Mouse (Mus musculus) ZHBTc4 (cell line): Measurements from ENCODE around the gene Actn4.
A peak's percentile ranks its signal among the peaks of the same experiment; 100 is the strongest.

Source experiments
- DNase-seq: peaks from one replicate; pipeline ENCODE4 v3.0.0-alpha.2; 2011; ENCODE audit warnings: low read depth, low spot score

Actn4 gene

DNA sequence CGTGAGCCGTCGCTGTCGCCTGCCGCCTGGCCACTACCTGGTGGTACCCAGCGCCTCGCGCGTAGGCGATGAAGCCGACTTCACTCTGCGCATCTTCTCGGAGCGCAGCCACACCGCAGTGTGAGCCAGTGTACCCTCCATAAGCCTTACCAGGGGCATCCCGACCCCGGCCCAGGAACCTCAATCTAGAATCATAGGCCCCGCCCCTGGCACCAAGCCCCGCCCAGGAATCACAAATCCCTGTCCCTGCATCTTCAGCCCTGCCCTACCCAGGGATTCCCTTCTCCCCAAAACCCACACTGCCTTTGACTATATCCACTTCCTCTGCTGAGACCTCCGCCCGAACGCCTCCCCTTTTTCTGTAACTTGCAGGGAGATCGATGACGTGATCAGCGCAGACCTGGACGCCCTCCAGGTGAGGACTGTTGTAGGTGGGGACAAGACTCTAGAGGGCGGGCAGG, 73.4 kb downstream of the Actn4 start:
- peak; percentile 48 for DNase-seq

DNA sequence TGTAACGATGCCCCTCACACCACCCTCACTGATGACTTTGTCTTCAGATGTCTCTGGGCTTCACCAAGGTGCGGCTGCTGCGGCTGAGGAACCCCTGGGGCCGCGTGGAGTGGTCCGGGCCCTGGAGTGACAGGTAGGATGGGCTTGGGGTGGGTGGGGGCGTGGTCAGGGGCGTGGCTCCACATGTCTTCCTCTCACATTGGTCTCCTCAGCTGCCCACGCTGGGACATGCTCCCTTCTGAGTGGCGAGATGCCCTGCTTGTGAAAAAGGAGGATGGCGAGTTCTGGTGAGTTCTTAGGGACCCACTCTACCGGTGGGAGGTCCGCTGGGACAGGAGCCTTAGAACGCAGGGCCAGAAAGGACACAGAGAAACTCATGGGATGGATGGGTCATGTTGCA, 75.7 kb downstream of the Actn4 start:
- DNase-seq, result peak; percentile 73

- peak; percentile 64 for DNase-seq
Observed at GRCm38 (mm10) chr7:28883704-28884103, 78.4 kb downstream of the Actn4 start.

- DNase-seq, result peak; percentile 29
Observed at GRCm38 (mm10) chr7:28883039-28883438, 79.1 kb downstream of the Actn4 start.

DNA sequence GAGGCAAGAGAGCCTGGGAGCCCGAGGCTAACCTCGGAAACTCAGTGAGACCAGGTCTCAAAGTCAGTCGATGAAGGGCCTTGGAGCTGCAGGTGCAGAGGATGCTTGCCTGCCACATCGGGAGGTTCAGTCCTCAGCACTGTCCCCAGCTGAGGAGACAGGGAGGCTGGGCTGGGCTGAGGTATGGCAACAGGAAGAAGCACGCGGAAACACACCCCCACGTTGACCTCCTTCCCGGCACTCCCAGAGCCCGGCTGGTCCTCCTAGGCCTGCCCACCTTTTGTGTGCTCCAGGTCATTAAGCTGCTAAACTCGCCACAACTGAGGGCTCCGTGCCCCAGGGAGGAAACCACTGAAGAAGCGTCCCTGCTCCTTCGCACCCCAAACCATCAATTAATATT, 80.9 kb downstream of the Actn4 start, which contains the start of gene Capn12:
Gene Capn12, plus strand, starts transcription at position 224 of the 400 bp plus-strand sequence.
- peak; percentile 33 for DNase-seq

DNA sequence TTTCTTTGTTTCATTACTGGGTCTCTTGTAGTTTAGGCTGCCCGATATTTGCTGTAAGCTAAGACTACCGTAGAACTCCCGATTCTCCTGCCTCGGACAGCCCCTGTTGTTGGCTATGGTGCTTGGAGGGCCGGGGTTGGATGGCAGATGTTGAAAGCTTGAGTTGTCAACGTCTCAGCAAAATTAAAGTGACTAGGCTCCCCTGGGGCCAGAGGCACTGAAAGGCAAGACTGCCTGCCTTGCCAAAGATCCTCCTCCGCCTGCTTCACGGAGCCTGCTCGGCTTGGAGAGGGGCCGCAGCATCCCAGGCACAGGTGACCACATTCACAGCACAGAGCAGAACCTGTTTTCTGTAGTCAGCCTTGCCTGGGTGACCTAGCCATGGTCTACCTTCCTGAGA, 81.6 kb downstream of the Actn4 start:
- DNase-seq, result no peak

DNA sequence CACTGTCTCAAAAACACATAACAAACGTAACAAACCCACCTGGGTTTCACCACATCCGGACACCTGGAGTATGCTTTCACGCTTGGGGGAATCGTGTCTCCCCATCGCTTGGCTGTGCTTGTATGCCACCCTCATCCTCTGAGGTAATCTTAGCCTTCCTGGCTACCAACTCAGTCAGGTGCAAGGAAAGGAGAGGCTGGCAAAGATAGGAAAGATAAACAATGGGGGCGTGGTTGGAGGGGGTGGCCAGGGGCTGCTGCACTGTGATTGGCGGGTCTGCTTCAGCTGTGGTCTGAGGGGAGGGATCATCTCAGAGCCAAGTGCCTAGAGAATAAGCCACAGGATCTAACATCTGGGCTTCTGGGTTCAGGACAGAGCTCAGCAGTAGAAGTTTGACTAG, 82.5 kb downstream of the Actn4 start:
- DNase-seq, result peak; percentile 79

GRCm38 (mm10) chr7:28877856-28878255, 84.3 kb downstream of the Actn4 start:
- no peak for DNase-seq

GRCm38 (mm10) chr7:28877155-28877554, 85.0 kb downstream of the Actn4 start:
- no peak for DNase-seq

- DNase-seq, result no peak
Observed at GRCm38 (mm10) chr7:28876099-28876498, 86.0 kb downstream of the Actn4 start.

DNA sequence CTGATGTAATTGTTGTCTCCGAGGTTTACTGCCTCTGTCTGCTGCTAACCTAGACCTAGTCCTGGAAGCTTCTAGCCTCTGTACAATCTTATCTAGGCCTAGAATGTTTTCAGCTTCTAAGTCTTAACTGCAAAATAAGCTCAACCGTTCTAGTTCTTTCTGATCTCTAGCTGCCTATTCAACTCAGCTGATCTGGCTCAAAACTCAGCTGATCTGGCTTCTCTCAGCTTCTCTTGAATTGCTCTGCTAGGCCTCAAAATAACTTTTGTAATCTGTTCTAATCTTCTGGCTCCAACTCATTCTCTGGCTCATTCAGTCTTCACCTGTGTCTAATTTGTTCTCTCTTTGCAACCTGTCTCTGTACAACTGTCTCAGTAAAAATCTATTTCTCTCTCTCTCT, 87.6 kb downstream of the Actn4 start:
- DNase-seq, result no peak

DNA sequence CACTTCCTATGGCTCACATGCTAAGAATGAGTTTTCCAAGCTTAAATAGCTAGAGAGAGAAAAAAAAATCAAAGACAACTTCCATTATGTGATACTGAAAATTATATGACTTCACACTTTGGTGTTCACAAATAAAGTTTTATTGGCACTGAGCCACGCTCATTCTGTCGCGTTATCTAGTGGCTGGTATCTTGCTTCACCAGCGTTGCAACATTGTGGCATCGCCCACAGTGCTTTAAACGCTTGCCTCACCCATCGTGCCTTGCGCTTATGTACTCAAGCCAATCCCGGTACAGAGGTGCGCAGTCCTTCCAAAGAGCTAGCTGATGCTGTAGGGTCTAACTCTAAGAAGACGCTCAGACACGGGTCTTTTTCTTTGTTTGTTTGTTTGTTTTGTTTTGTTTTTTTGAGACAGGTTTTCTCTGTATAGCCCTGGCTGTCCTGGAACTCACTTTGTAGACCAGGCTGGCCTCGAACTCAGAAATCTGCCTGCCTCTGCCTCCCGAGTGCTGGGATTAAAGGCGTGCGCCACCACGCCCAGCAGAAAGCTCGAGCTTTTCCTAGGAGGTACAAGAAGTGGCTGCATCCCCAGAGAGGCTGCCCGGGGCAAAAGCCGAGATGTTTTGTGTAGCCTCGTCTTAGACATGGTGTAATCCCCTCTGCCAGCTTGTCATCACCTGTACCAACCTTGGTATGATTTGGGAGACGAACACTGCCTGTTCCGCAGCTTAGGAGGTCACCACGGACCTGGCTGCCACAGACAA, 91.1 kb downstream of the Actn4 start:
- no peak for DNase-seq

- DNase-seq, result peak; percentile 78
Observed at GRCm38 (mm10) chr7:28867508-28868340, 94.4 kb downstream of the Actn4 start.

DNA sequence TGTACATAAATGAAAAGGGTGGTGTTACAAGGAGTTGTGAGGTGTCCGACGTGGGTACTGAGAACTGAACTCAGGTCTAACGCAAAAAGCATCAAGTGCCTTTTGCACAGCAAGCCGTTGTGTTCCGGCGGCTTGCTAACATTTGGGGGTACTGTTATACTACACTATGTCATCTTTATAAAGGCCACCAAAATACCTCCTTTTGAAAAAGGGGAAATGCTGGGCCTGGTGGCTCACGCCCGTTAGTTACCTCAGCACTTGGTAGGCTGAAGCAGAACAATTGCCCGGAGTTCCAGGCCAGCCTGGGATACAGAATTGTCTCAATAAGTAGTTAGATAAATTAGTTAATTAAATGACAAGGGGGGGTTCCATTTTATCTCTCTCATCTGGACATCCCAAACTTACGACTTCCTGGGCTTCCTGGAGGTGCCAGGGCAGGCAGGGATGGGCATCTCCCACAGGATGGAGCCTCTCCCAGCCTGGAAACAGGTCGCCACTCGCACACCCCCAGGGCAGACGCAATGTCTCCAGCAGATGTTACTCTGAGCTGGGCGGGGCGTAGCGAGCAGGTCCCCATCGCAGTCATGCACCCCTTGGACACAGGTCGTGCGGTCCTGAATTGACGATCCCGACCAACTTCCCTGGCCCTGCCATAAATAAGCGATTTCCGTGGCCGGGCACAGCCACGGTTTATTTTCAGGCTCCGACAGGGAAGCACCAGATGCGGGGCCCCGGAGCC, 95.2 kb downstream of the Actn4 start:
- no peak for DNase-seq

DNA sequence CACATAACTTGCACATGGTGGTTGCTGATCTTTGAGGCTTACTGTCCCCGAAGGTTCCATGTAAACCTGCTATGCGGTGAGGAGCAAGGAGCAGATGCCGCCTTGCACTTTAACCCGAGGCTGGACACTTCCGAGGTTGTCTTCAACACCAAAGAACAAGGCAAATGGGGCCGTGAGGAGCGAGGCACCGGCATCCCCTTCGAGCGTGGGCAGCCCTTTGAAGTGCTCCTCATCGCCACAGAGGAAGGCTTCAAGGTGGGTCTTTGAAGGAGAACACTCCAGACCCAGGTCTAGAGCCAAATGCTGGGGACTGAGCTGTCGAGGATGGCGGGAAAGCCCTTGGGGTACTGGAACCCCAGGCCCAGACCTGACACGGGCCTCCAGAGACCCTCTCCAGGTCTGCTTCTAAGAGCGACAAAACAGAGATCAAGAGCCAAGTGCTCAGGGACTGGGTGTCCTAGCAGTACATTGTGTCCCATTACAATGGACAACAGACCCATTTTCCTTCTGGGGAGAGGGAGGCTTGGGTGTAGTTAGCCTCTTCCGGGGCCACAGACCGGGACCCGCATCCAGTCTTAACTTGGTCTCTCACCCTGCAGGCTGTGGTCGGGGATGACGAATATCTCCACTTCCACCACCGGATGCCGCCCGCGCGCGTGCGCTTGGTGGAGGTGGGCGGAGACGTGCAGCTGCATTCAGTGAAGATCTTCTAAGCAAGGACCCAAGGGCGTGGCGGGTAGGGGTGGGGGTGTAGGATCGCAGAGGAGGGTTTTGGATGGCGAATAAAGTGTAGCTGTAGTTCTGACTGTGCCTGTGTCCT, 96.4 kb downstream of the Actn4 start:
- peak; percentile 96 for DNase-seq

GRCm38 (mm10) chr7:28864288-28864750, 97.8 kb downstream of the Actn4 start:
- DNase-seq, result no peak

DNA sequence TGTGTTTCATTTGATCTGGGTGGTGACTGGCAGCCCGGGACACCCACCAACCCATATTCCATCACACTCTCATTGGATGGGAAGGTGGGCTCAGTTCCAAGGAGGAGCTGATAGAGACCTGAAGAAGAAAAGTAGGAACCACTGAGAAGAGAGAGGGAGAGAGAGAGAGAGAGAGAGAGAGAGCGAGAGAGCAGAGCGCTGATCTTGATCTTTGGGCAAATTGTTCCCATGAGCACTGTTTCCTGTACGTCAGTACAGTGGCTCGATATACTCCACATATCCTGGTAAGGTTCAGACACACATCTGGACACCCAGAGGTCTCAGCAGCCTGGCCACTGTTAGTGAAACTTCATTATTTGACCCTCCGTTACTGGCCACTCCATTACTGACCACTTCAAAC, 98.6 kb downstream of the Actn4 start, which contains the start of gene Lgals7:
Gene Lgals7, plus strand, starts transcription at position 314 of the 400 bp plus-strand sequence.
- no peak for DNase-seq

- peak; percentile 54 for DNase-seq
Observed at GRCm38 (mm10) chr7:28862817-28863499, 99.2 kb downstream of the Actn4 start.

DNA sequence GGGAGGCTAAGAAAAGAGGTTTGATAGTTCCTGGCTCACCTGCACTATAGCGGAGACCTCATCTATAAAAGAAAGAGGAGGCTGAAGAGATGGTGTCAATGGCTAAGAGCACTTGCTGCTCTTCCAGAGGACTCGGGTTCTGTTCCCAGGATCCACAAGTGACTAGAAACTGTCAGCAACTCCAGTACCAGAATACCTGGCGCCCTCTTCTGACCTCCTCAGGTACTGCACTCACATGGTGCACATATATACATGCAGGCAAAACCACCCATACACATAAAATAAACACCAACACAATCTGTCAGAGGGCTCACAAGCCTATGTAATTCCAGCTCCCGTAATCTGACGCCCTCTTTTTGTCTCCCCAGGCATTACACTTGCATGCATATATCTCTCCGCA, 101.2 kb downstream of the Actn4 start:
- peak; percentile 84 for DNase-seq

GRCm38 (mm10) chr7:28859953-28860352, 102.2 kb downstream of the Actn4 start:
- DNase-seq, result no peak
